Mouse (Mus musculus) colon, adult 2 months (tissue): ENCODE measurements around the gene Pcsk7. TPM values are rescaled to one million over a fixed set of nuclear protein-coding genes. Genes with fewer than 3 reads are reported as not detected.

ENCODE experiments used
- polyA plus RNA-seq: library from polyadenylated mRNA; depleted of rRNA; stranded (reverse); fragments of >200 nt; gene quantifications from 2 replicates; pipeline ENCODE4 v1.2.3, GENCODE M21; 2012; rRNA removed

The Pcsk7 gene
- polyA plus RNA-seq, result 106 and 107 TPM in 2 replicates

GRCm38 (mm10) chr9:45906355-45907077 lies at the start of gene Pcsk7, which contains the start of gene Rnf214:
Gene Pcsk7 (plus strand): TSS chr9:45906497.
Gene Rnf214 (minus strand): TSS chr9:45906911.

GRCm38 (mm10) chr9:45935628-45936210 lies 29.4 kb downstream of the Pcsk7 start, which contains the start of gene Tagln:
Gene Tagln (minus strand): TSS chr9:45936058.

GRCm38 (mm10) chr9:45955107-45955963 lies 49.0 kb downstream of the Pcsk7 start, which contains the start of gene Sidt2:
Gene Sidt2 (minus strand): TSS chr9:45955258.

Other genes with a start within 250 kb of the Pcsk7 start
- 20.0 and 26.2 TPM in 2 replicates for gene Cep164, start 77.8 kb upstream of the Pcsk7 start, polyA plus RNA-seq
- gene Bace1, start 67.9 kb upstream of the Pcsk7 start, polyA plus RNA-seq, result 14.9 and 19.0 TPM in 2 replicates
- gene Rnf214, start 414 bp downstream of the Pcsk7 start, polyA plus RNA-seq, result 8.6 and 14.6 TPM in 2 replicates
- 1,770 and 1,822 TPM in 2 replicates for gene Tagln, start 29.6 kb downstream of the Pcsk7 start, polyA plus RNA-seq
- 217 and 287 TPM in 2 replicates for gene Sidt2, start 48.8 kb downstream of the Pcsk7 start, polyA plus RNA-seq
- 21.3 and 27.0 TPM in 2 replicates for gene Pafah1b2, start 106.2 kb downstream of the Pcsk7 start, polyA plus RNA-seq
- gene Sik3, start 106.3 kb downstream of the Pcsk7 start, polyA plus RNA-seq, result 12.6 and 19.2 TPM in 2 replicates